10 mouse cellular contexts compared by ENCODE assay signal in genomic region chr16:26519596-26519995, GRCm38 (mm10). TPM values are rescaled to one million over a fixed set of nuclear protein-coding genes. Genes with fewer than 3 reads are reported as not detected.
DNase-seq lines count a peak whose midpoint lies in the region; ATAC-seq and TF ChIP-seq lines count a peak whose summit lies in the region.
"Had no signal": no experiment of that assay in that cellular context is flagged by ENCODE, and none has a peak within 500 bp of the region (broad histone marks: within the 10 kb centered on the region; RNA-seq: fewer than 3 reads in every experiment).

No protein-coding gene starts in this region.

- H3K9ac ChIP-seq in heart, postnatal 0 days (replicated peaks; ENCODE audit: low read depth, low read length), result no peak overlapping the region
- no peak overlapping the region for H3K9ac ChIP-seq in heart, embryonic 12.5 days
- H3K9ac ChIP-seq in intestine, embryonic 16.5 days (ENCODE audit: low read depth, low read length), result no peak overlapping the region
- H3K9ac ChIP-seq in hindbrain, embryonic 13.5 days, result no peak overlapping the region

- no peak overlapping the region for H3K4me2 ChIP-seq in heart, postnatal 0 days (ENCODE audit: low read depth, low read length)
- H3K4me2 ChIP-seq in heart, embryonic 12.5 days, result no peak overlapping the region
- no peak overlapping the region for H3K4me2 ChIP-seq in intestine, embryonic 16.5 days (ENCODE audit: low read depth, low read length)
- no peak overlapping the region for H3K4me2 ChIP-seq in hindbrain, embryonic 13.5 days

- TF ChIP-seq EP300 in heart, postnatal 0 days (IDR thresholded peaks at IDR 0.05; ENCODE audit: low read depth), result no peak

- DNase-seq in heart, postnatal 0 days (ENCODE audit: low spot score), result no peak
- peak; percentile 29 for DNase-seq in right cerebral cortex, adult 18-20 months
- DNase-seq in right cerebral cortex, postnatal 25 days, result no peak
- peak; percentile 57 for DNase-seq in embryo, embryonic 10.5 days (ENCODE audit: low spot score)

- H3K36me3 ChIP-seq in heart, postnatal 0 days (replicated peaks; ENCODE audit: control insufficient read depth, insufficient read depth, low read length), result no peaks in the 10 kb centered on the region
- H3K36me3 ChIP-seq in heart, embryonic 12.5 days, result no peaks in the 10 kb centered on the region
- H3K36me3 ChIP-seq in intestine, embryonic 16.5 days (ENCODE audit: control insufficient read depth, insufficient read depth, low read length), result no peaks in the 10 kb centered on the region
- no peaks in the 10 kb centered on the region for H3K36me3 ChIP-seq in hindbrain, embryonic 13.5 days

- no peak overlapping the region for H3K4me3 ChIP-seq in heart, postnatal 0 days (ENCODE audit: low read depth, low read length)
- H3K4me3 ChIP-seq in heart, embryonic 12.5 days, result no peak overlapping the region
- H3K4me3 ChIP-seq in intestine, embryonic 16.5 days (ENCODE audit: low read length), result no peak overlapping the region
- H3K4me3 ChIP-seq in hindbrain, embryonic 13.5 days, result no peak overlapping the region

- no peaks in the 10 kb centered on the region for H3K9me3 ChIP-seq in heart, postnatal 0 days (replicated peaks; ENCODE audit: control insufficient read depth, low read length)
- H3K9me3 ChIP-seq in heart, embryonic 12.5 days (replicated peaks), result 0 out of 2 replicates have a peak, but pooled peaks cover 3% of the 10 kb centered on the region
- H3K9me3 ChIP-seq in intestine, embryonic 16.5 days (ENCODE audit: control insufficient read depth, low read length), result no peaks in the 10 kb centered on the region
- no peaks in the 10 kb centered on the region for H3K9me3 ChIP-seq in hindbrain, embryonic 13.5 days

- no peak overlapping the region for H3K27ac ChIP-seq in heart, postnatal 0 days (ENCODE audit: low read depth)
- no peak overlapping the region for H3K27ac ChIP-seq in heart, embryonic 12.5 days (ENCODE audit: poor library complexity, severe bottlenecking)
- no peak overlapping the region for H3K27ac ChIP-seq in intestine, embryonic 16.5 days (ENCODE audit: low read length)
- no peak overlapping the region for H3K27ac ChIP-seq in hindbrain, embryonic 13.5 days
- H3K27ac ChIP-seq: macrophage had no signal

- ATAC-seq in heart, postnatal 0 days (ENCODE audit: insufficient read depth, low read depth), result no peak
- ATAC-seq in heart, embryonic 12.5 days (ENCODE audit: insufficient number of reproducible peaks, low FRiP score), result no peak
- ATAC-seq in megakaryocyte progenitor cell, adult 5-6 weeks (replicated peaks; ENCODE audit: poor library complexity), result peak; percentile 71
- no peak for ATAC-seq in intestine, embryonic 16.5 days
- no peak for ATAC-seq in hindbrain, embryonic 13.5 days (ENCODE audit: low FRiP score)

- WGBS in heart, postnatal 0 days, result 35% methylated on average over 2 of the region's 2 CpGs
- 51% methylated on average over 2 of the region's 2 CpGs for WGBS in heart, embryonic 12.5 days
- WGBS in intestine, embryonic 16.5 days, result 38% methylated on average over 2 of the region's 2 CpGs
- 63% methylated on average over 2 of the region's 2 CpGs for WGBS in hindbrain, embryonic 13.5 days

- peak; percentile 58 for TF ChIP-seq CTCF in heart, postnatal 0 days (IDR thresholded peaks at IDR 0.05; ENCODE audit: low read depth)

- H3K27me3 ChIP-seq in heart, postnatal 0 days (ENCODE audit: control insufficient read depth, insufficient read depth, low read length), result no peaks in the 10 kb centered on the region
- H3K27me3 ChIP-seq in heart, embryonic 12.5 days (replicated peaks), result no peaks in the 10 kb centered on the region
- no peaks in the 10 kb centered on the region for H3K27me3 ChIP-seq in intestine, embryonic 16.5 days (replicated peaks; ENCODE audit: control insufficient read depth, insufficient read depth, low read length)
- H3K27me3 ChIP-seq in hindbrain, embryonic 13.5 days, result no peaks in the 10 kb centered on the region

- no peaks in the 10 kb centered on the region for H3K4me1 ChIP-seq in heart, postnatal 0 days (ENCODE audit: control insufficient read depth, insufficient read depth)
- H3K4me1 ChIP-seq in heart, embryonic 12.5 days (replicated peaks), result no peaks in the 10 kb centered on the region
- no peaks in the 10 kb centered on the region for H3K4me1 ChIP-seq in intestine, embryonic 16.5 days (ENCODE audit: control insufficient read depth, insufficient read depth, low read length)
- H3K4me1 ChIP-seq in hindbrain, embryonic 13.5 days (replicated peaks), result no peaks in the 10 kb centered on the region

RNA-seq across cellular contexts. Expression of gene Tmem207, which starts 7.0 kb away (rescaled TPM):
- total RNA-seq in heart, postnatal 0 days (2014; rRNA removed; ENCODE audit: low replicate concordance), result not detected in 2 replicates
- not detected in 2 replicates for polyA plus RNA-seq in heart, postnatal 0 days (2015; fragmentation: Nextera tagmentation; extraction: Ambion mirVana)
- not detected in 2 replicates for polyA plus RNA-seq in heart, embryonic 12.5 days (2016; fragmentation: Nextera tagmentation; extraction: Ambion mirVana)
- not detected in 2 replicates for total RNA-seq in megakaryocyte progenitor cell, adult 5-6 weeks (2015)
- not detected in 2 replicates for total RNA-seq in megakaryocyte progenitor cell, adult 5-6 weeks (2017)
- polyA plus RNA-seq in intestine, embryonic 16.5 days (2015; fragmentation: Nextera tagmentation; extraction: Ambion mirVana), result not detected in 2 replicates
- 0.14 and 0.16 TPM in 2 replicates for polyA plus RNA-seq in hindbrain, embryonic 13.5 days (2015; fragmentation: Nextera tagmentation; extraction: Ambion mirVana)
- polyA plus RNA-seq: heart, embryonic 16.5 days; macrophage had no signal

RNA-seq across cellular contexts. Expression of gene Cldn16, which starts 56.7 kb away (rescaled TPM):
- not detected in 2 replicates for total RNA-seq in heart, postnatal 0 days (2014; rRNA removed; ENCODE audit: low replicate concordance)
- not detected in 2 replicates for polyA plus RNA-seq in heart, postnatal 0 days (2015; fragmentation: Nextera tagmentation; extraction: Ambion mirVana)
- polyA plus RNA-seq in heart, embryonic 12.5 days (2016; fragmentation: Nextera tagmentation; extraction: Ambion mirVana), result not detected in 2 replicates
- total RNA-seq in megakaryocyte progenitor cell, adult 5-6 weeks (2015), result not detected in 2 replicates
- total RNA-seq in megakaryocyte progenitor cell, adult 5-6 weeks (2017), result not detected in 2 replicates
- polyA plus RNA-seq in intestine, embryonic 16.5 days (2015; fragmentation: Nextera tagmentation; extraction: Ambion mirVana), result not detected in 2 replicates
- not detected in 2 replicates for polyA plus RNA-seq in hindbrain, embryonic 13.5 days (2015; fragmentation: Nextera tagmentation; extraction: Ambion mirVana)
- polyA plus RNA-seq: heart, embryonic 16.5 days; macrophage had no signal

Comparison
In these comparisons a context has a peak if more than half of its experiments do, and no peak if none do; other contexts are left out.
1. DNase-seq: peak in right cerebral cortex, adult 18-20 months (single experiment) and embryo, embryonic 10.5 days (single experiment); none in heart, postnatal 0 days (single experiment) and right cerebral cortex, postnatal 25 days (single experiment).